Mouse (Mus musculus): ENCODE measurements around the gene Grin2c. TPM values are rescaled to one million over a fixed set of nuclear protein-coding genes. Genes with fewer than 3 reads are reported as not detected.
A peak's percentile ranks its signal among the peaks of the same experiment; 100 is the strongest.

Grin2c gene
- polyA plus RNA-seq, 1 experiment from 2014 or later = 0.24 TPM

- Histone ChIP-seq H3K4me3 (ENCODE audit: low read depth, low read length) (peak overlapping the region; percentile 47), H3K9me3 (ENCODE audit: control insufficient read depth, low read length) (no peaks in the 10 kb centered on the region), H3K4me2 (ENCODE audit: low read depth, low read length) (peak overlapping the region; percentile 75), H3K4me1 (ENCODE audit: control insufficient read depth, insufficient read depth, low read length) (no peaks in the 10 kb centered on the region), H3K36me3 (ENCODE audit: control insufficient read depth, insufficient read depth, low read length) (no peaks in the 10 kb centered on the region), H3K9ac (replicated peaks; ENCODE audit: low read depth, low read length) (peak overlapping the region; percentile 64), H3K27ac (ENCODE audit: low read depth, low read length) (no peak overlapping the region), H3K27me3 (ENCODE audit: control insufficient read depth, insufficient read depth, low read length) (no peaks in the 10 kb centered on the region)
- WGBS = 54% methylated on average over 21 of the region's 21 CpGs
- ATAC-seq (ENCODE audit: low read depth) = no peak
These were observed 29.6 kb upstream of the Grin2c start for GRCm38 (mm10) chr11:115296471-115297210.

- Histone ChIP-seq H3K4me3 (ENCODE audit: low read depth, low read length) (no peak overlapping the region), H3K36me3 (ENCODE audit: control insufficient read depth, insufficient read depth, low read length) (no peaks in the 10 kb centered on the region), H3K4me1 (ENCODE audit: control insufficient read depth, insufficient read depth, low read length) (no peaks in the 10 kb centered on the region), H3K9me3 (ENCODE audit: control insufficient read depth, low read length) (no peaks in the 10 kb centered on the region), H3K4me2 (ENCODE audit: low read depth, low read length) (no peak overlapping the region), H3K27me3 (ENCODE audit: control insufficient read depth, insufficient read depth, low read length) (no peaks in the 10 kb centered on the region), H3K9ac (replicated peaks; ENCODE audit: low read depth, low read length) (no peak overlapping the region), H3K27ac (ENCODE audit: low read depth, low read length) (no peak overlapping the region)
- 91% methylated on average over 11 of the region's 11 CpGs for WGBS
- ATAC-seq (ENCODE audit: low read depth) = no peak
These were observed 28.9 kb upstream of the Grin2c start for GRCm38 (mm10) chr11:115295939-115296338.

GRCm38 (mm10) chr11:115292631-115293375, 25.8 kb upstream of the Grin2c start:
- H3K27me3 ChIP-seq (ENCODE audit: control insufficient read depth, insufficient read depth, low read length) = no peaks in the 10 kb centered on the region
- ATAC-seq (ENCODE audit: low read depth) = no peak
- H3K4me1 ChIP-seq (ENCODE audit: control insufficient read depth, insufficient read depth, low read length) = no peaks in the 10 kb centered on the region
- no peaks in the 10 kb centered on the region for H3K36me3 ChIP-seq (ENCODE audit: control insufficient read depth, insufficient read depth, low read length)
- 73% methylated on average over 14 of the region's 14 CpGs for WGBS
- no peaks in the 10 kb centered on the region for H3K9me3 ChIP-seq (ENCODE audit: control insufficient read depth, low read length)
- H3K27ac ChIP-seq (ENCODE audit: low read depth, low read length) = no peak overlapping the region
- H3K9ac ChIP-seq (replicated peaks; ENCODE audit: low read depth, low read length) = no peak overlapping the region
- no peak overlapping the region for H3K4me2 ChIP-seq (ENCODE audit: low read depth, low read length)
- H3K4me3 ChIP-seq (ENCODE audit: low read depth, low read length) = no peak overlapping the region

GRCm38 (mm10) chr11:115291503-115291902, 24.5 kb upstream of the Grin2c start:
- Histone ChIP-seq H3K4me2 (ENCODE audit: low read depth, low read length) (no peak overlapping the region), H3K9ac (replicated peaks; ENCODE audit: low read depth, low read length) (no peak overlapping the region), H3K4me3 (ENCODE audit: low read depth, low read length) (no peak overlapping the region), H3K4me1 (ENCODE audit: control insufficient read depth, insufficient read depth, low read length) (no peaks in the 10 kb centered on the region), H3K27ac (ENCODE audit: low read depth, low read length) (no peak overlapping the region), H3K36me3 (ENCODE audit: control insufficient read depth, insufficient read depth, low read length) (no peaks in the 10 kb centered on the region), H3K9me3 (ENCODE audit: control insufficient read depth, low read length) (no peaks in the 10 kb centered on the region), H3K27me3 (ENCODE audit: control insufficient read depth, insufficient read depth, low read length) (no peaks in the 10 kb centered on the region)
- 83% methylated on average over 10 of the region's 10 CpGs for WGBS
- ATAC-seq (ENCODE audit: low read depth) = no peak

- Histone ChIP-seq H3K4me2 (ENCODE audit: low read depth, low read length) (no peak overlapping the region), H3K36me3 (ENCODE audit: control insufficient read depth, insufficient read depth, low read length) (no peaks in the 10 kb centered on the region), H3K27ac (ENCODE audit: low read depth, low read length) (no peak overlapping the region), H3K9ac (replicated peaks; ENCODE audit: low read depth, low read length) (no peak overlapping the region), H3K27me3 (ENCODE audit: control insufficient read depth, insufficient read depth, low read length) (no peaks in the 10 kb centered on the region), H3K4me3 (ENCODE audit: low read depth, low read length) (no peak overlapping the region), H3K4me1 (ENCODE audit: control insufficient read depth, insufficient read depth, low read length) (no peaks in the 10 kb centered on the region), H3K9me3 (ENCODE audit: control insufficient read depth, low read length) (no peaks in the 10 kb centered on the region)
- ATAC-seq (ENCODE audit: low read depth) = no peak
- 71% methylated on average over 6 of the region's 6 CpGs for WGBS
These were observed 23.9 kb upstream of the Grin2c start for GRCm38 (mm10) chr11:115290919-115291318.

- Histone ChIP-seq H3K4me3 (ENCODE audit: low read depth, low read length) (no peak overlapping the region), H3K4me2 (ENCODE audit: low read depth, low read length) (no peak overlapping the region), H3K4me1 (ENCODE audit: control insufficient read depth, insufficient read depth, low read length) (no peaks in the 10 kb centered on the region), H3K9ac (replicated peaks; ENCODE audit: low read depth, low read length) (no peak overlapping the region), H3K36me3 (ENCODE audit: control insufficient read depth, insufficient read depth, low read length) (no peaks in the 10 kb centered on the region), H3K27me3 (ENCODE audit: control insufficient read depth, insufficient read depth, low read length) (no peaks in the 10 kb centered on the region), H3K27ac (ENCODE audit: low read depth, low read length) (no peak overlapping the region), H3K9me3 (ENCODE audit: control insufficient read depth, low read length) (no peaks in the 10 kb centered on the region)
- WGBS = 96% methylated on average over 1 of the region's 1 CpGs
- no peak for ATAC-seq (ENCODE audit: low read depth)
These were observed 23.3 kb upstream of the Grin2c start for GRCm38 (mm10) chr11:115290314-115290713.

GRCm38 (mm10) chr11:115289885-115290284, 22.8 kb upstream of the Grin2c start:
- H3K36me3 ChIP-seq (ENCODE audit: control insufficient read depth, insufficient read depth, low read length) = no peaks in the 10 kb centered on the region
- no peak overlapping the region for H3K4me3 ChIP-seq (ENCODE audit: low read depth, low read length)
- no peak overlapping the region for H3K27ac ChIP-seq (ENCODE audit: low read depth, low read length)
- H3K9ac ChIP-seq (replicated peaks; ENCODE audit: low read depth, low read length) = no peak overlapping the region
- no peak for ATAC-seq (ENCODE audit: low read depth)
- 84% methylated on average over 8 of the region's 8 CpGs for WGBS
- H3K9me3 ChIP-seq (ENCODE audit: control insufficient read depth, low read length) = no peaks in the 10 kb centered on the region
- H3K4me1 ChIP-seq (ENCODE audit: control insufficient read depth, insufficient read depth, low read length) = no peaks in the 10 kb centered on the region
- no peaks in the 10 kb centered on the region for H3K27me3 ChIP-seq (ENCODE audit: control insufficient read depth, insufficient read depth, low read length)
- H3K4me2 ChIP-seq (ENCODE audit: low read depth, low read length) = no peak overlapping the region

- H3K4me1 ChIP-seq (ENCODE audit: control insufficient read depth, insufficient read depth, low read length) = no peaks in the 10 kb centered on the region
- H3K27ac ChIP-seq (ENCODE audit: low read depth, low read length) = no peak overlapping the region
- no peak overlapping the region for H3K9ac ChIP-seq (replicated peaks; ENCODE audit: low read depth, low read length)
- no peaks in the 10 kb centered on the region for H3K36me3 ChIP-seq (ENCODE audit: control insufficient read depth, insufficient read depth, low read length)
- H3K4me3 ChIP-seq (ENCODE audit: low read depth, low read length) = no peak overlapping the region
- no peaks in the 10 kb centered on the region for H3K27me3 ChIP-seq (ENCODE audit: control insufficient read depth, insufficient read depth, low read length)
- 90% methylated on average over 2 of the region's 2 CpGs for WGBS
- ATAC-seq (ENCODE audit: low read depth) = no peak
- H3K9me3 ChIP-seq (ENCODE audit: control insufficient read depth, low read length) = no peaks in the 10 kb centered on the region
- H3K4me2 ChIP-seq (ENCODE audit: low read depth, low read length) = no peak overlapping the region
These were observed 21.3 kb upstream of the Grin2c start for GRCm38 (mm10) chr11:115288305-115288704.

GRCm38 (mm10) chr11:115287386-115287785, 20.3 kb upstream of the Grin2c start:
- Histone ChIP-seq H3K36me3 (ENCODE audit: control insufficient read depth, insufficient read depth, low read length) (no peaks in the 10 kb centered on the region), H3K27me3 (ENCODE audit: control insufficient read depth, insufficient read depth, low read length) (no peaks in the 10 kb centered on the region), H3K4me3 (ENCODE audit: low read depth, low read length) (no peak overlapping the region), H3K4me2 (ENCODE audit: low read depth, low read length) (no peak overlapping the region), H3K9me3 (ENCODE audit: control insufficient read depth, low read length) (no peaks in the 10 kb centered on the region), H3K4me1 (ENCODE audit: control insufficient read depth, insufficient read depth, low read length) (no peaks in the 10 kb centered on the region), H3K27ac (ENCODE audit: low read depth, low read length) (no peak overlapping the region), H3K9ac (replicated peaks; ENCODE audit: low read depth, low read length) (no peak overlapping the region)
- ATAC-seq (ENCODE audit: low read depth) = no peak
- WGBS = 89% methylated on average over 5 of the region's 5 CpGs
